Mouse (Mus musculus): ENCODE data around the gene Matk. TPM values are rescaled to one million over a fixed set of nuclear protein-coding genes. Genes with fewer than 3 reads are reported as not detected.

Matk gene
- total RNA-seq, 1 experiment = 0.85 TPM

- TF ChIP-seq ZNF384 (IDR thresholded peaks at IDR 0.05; ENCODE audit: low read depth, low read length) (no peak), ZC3H11A (IDR thresholded peaks at IDR 0.05; ENCODE audit: borderline replicate concordance, low read depth, low read length) (no peak), CHD2 (IDR thresholded peaks at IDR 0.05; ENCODE audit: low read depth, low read length) (no peak), HCFC1 (IDR thresholded peaks at IDR 0.05; ENCODE audit: borderline replicate concordance, insufficient read depth, low read length) (no peak), MAFK (IDR thresholded peaks at IDR 0.05; ENCODE audit: insufficient read depth, low read depth, low read length) (no peak)
- in situ Hi-C loops (cut with MboI; ENCODE audit: low sequenced_read_pairs in 2 of 2, unreplicated experiment in 2 of 2) = no loop called here
- Histone ChIP-seq H3K4me1 (ENCODE audit: control insufficient read depth in 2 of 2, insufficient read depth in 2 of 2, low read length in 2 of 2, poor library complexity in 1 of 2) (peaks cover 0 to 15% of the 10 kb centered on the region in 2 experiments; a peak in 1 of 4 replicates), H3K27ac (ENCODE audit: insufficient read depth, low read depth, low read length, poor library complexity, severe bottlenecking) (no peak overlapping the region), H3K9me3 (ENCODE audit: control insufficient read depth, insufficient read depth, low read depth, low read length) (no peaks in the 10 kb centered on the region), H3K4me3 (ENCODE audit: insufficient read depth in 1 of 2, low read depth in 1 of 2, low read length in 2 of 2, poor library complexity in 1 of 2, severe bottlenecking in 1 of 2) (no peak overlapping the region), H3K36me3 (ENCODE audit: control insufficient read depth, insufficient read depth, low read length, poor library complexity, severe bottlenecking) (peaks cover 44% of the 10 kb centered on the region), H3K9ac (ENCODE audit: insufficient read depth, low read depth, low read length, poor library complexity, severe bottlenecking) (no peak overlapping the region)
- DNase-seq (ENCODE audit: low read depth, low spot score) = no peak
Observed at GRCm38 (mm10) chr10:81306837-81307682, 54.3 kb downstream of the Matk start.

- in situ Hi-C loops (cut with MboI; ENCODE audit: low sequenced_read_pairs in 2 of 2, unreplicated experiment in 2 of 2) = no loop called here
Observed at GRCm38 (mm10) chr10:81309571-81309970, 56.8 kb downstream of the Matk start.

More at GRCm38 (mm10) chr10:81309571-81309970, 56.8 kb downstream of the Matk start:
- no peak for TF ChIP-seq ZC3H11A (IDR thresholded peaks at IDR 0.05; ENCODE audit: borderline replicate concordance, low read depth, low read length)
- no peak for TF ChIP-seq MAFK (IDR thresholded peaks at IDR 0.05; ENCODE audit: insufficient read depth, low read depth, low read length)
- TF ChIP-seq ZNF384 (IDR thresholded peaks at IDR 0.05; ENCODE audit: low read depth, low read length) = no peak
- no peak for TF ChIP-seq HCFC1 (IDR thresholded peaks at IDR 0.05; ENCODE audit: borderline replicate concordance, insufficient read depth, low read length)
- no peak for TF ChIP-seq CHD2 (IDR thresholded peaks at IDR 0.05; ENCODE audit: low read depth, low read length)
- Histone ChIP-seq H3K27ac (ENCODE audit: insufficient read depth, low read depth, low read length, poor library complexity, severe bottlenecking) (no peak overlapping the region), H3K4me3 (ENCODE audit: insufficient read depth in 1 of 2, low read depth in 1 of 2, low read length in 2 of 2, poor library complexity in 1 of 2, severe bottlenecking in 1 of 2) (no peak overlapping the region), H3K9me3 (ENCODE audit: control insufficient read depth, insufficient read depth, low read depth, low read length) (no peaks in the 10 kb centered on the region), H3K4me1 (ENCODE audit: control insufficient read depth in 2 of 2, insufficient read depth in 2 of 2, low read length in 2 of 2, poor library complexity in 1 of 2) (peaks cover 0 to 5% of the 10 kb centered on the region in 2 experiments; a peak in 1 of 4 replicates), H3K36me3 (ENCODE audit: control insufficient read depth, insufficient read depth, low read length, poor library complexity, severe bottlenecking) (peaks cover 61% of the 10 kb centered on the region), H3K9ac (ENCODE audit: insufficient read depth, low read depth, low read length, poor library complexity, severe bottlenecking) (no peak overlapping the region)
- DNase-seq (ENCODE audit: low read depth, low spot score) = no peak

Other genes with a start within 250 kb of the Matk start
- gene Gng7, start 238.0 kb upstream of the Matk start, total RNA-seq (2012; rRNA removed) = 0.79 and 0.94 TPM in 2 replicates
- 1.1 and 1.3 TPM in 2 replicates for gene Diras1, start 227.3 kb upstream of the Matk start, total RNA-seq (2012; rRNA removed)
- 12.6 and 13.1 TPM in 2 replicates for gene Slc39a3, start 215.5 kb upstream of the Matk start, total RNA-seq (2012; rRNA removed)
- gene Sgta, start 192.8 kb upstream of the Matk start, total RNA-seq (2012; rRNA removed) = 113 and 116 TPM in 2 replicates
- 155 and 174 TPM in 2 replicates for gene Thop1, start 182.9 kb upstream of the Matk start, total RNA-seq (2012; rRNA removed)
- 0.94 and 2.2 TPM in 2 replicates for gene Creb3l3, start 154.1 kb upstream of the Matk start, total RNA-seq (2012; rRNA removed)
- gene Map2k2, start 147.0 kb upstream of the Matk start, total RNA-seq (2012; rRNA removed) = 115 and 121 TPM in 2 replicates
- 15.7 and 30.1 TPM in 2 replicates for gene Zbtb7a, start 117.7 kb upstream of the Matk start, total RNA-seq (2012; rRNA removed)
- gene Pias4, start 85.0 kb upstream of the Matk start, total RNA-seq (2012; rRNA removed) = 37.8 and 50.7 TPM in 2 replicates
- 2,093 and 2,486 TPM in 2 replicates for gene Eef2, start 76.3 kb upstream of the Matk start, total RNA-seq (2012; rRNA removed)
- gene Dapk3, start 69.9 kb upstream of the Matk start, total RNA-seq (2012; rRNA removed) = 65.1 and 66.4 TPM in 2 replicates
- 0.54 and 0.79 TPM in 2 replicates for gene 4930442H23Rik, start 69.1 kb upstream of the Matk start, total RNA-seq (2012; rRNA removed)
- gene Nmrk2, start 50.9 kb upstream of the Matk start, total RNA-seq (2012; rRNA removed) = not detected in 2 replicates
- gene Atcay, start 22.1 kb upstream of the Matk start, total RNA-seq (2012; rRNA removed) = 4.1 and 5.5 TPM in 2 replicates
- 0.67 and 4.7 TPM in 2 replicates for gene Zfr2, start 19.8 kb upstream of the Matk start, total RNA-seq (2012; rRNA removed)
- gene Mrpl54, start 14.0 kb downstream of the Matk start, total RNA-seq (2012; rRNA removed) = 114 and 138 TPM in 2 replicates
- gene Apba3, start 14.0 kb downstream of the Matk start, total RNA-seq (2012; rRNA removed) = 72.3 and 90.2 TPM in 2 replicates
- gene Tjp3, start 38.6 kb downstream of the Matk start, total RNA-seq (2012; rRNA removed) = 5.2 and 15.2 TPM in 2 replicates
- 27.3 and 34.6 TPM in 2 replicates for gene Pip5k1c, start 40.0 kb downstream of the Matk start, total RNA-seq (2012; rRNA removed)
- 53.1 and 54.9 TPM in 2 replicates for gene Cactin, start 68.2 kb downstream of the Matk start, total RNA-seq (2012; rRNA removed)
- 2.3 and 4.5 TPM in 2 replicates for gene Tbxa2r, start 75.8 kb downstream of the Matk start, total RNA-seq (2012; rRNA removed)
- gene Gipc3, start 90.3 kb downstream of the Matk start, total RNA-seq (2012; rRNA removed) = 0.09 and 0.16 TPM in 2 replicates
- gene Hmg20b, start 97.5 kb downstream of the Matk start, total RNA-seq (2012; rRNA removed) = 43.5 and 55.9 TPM in 2 replicates
- gene Mfsd12, start 104.6 kb downstream of the Matk start, total RNA-seq (2012; rRNA removed) = 28.7 and 46.1 TPM in 2 replicates
- gene 4930404N11Rik, start 112.9 kb downstream of the Matk start, total RNA-seq (2012; rRNA removed) = 9.4 and 19.1 TPM in 2 replicates
- gene Fzr1, start 125.6 kb downstream of the Matk start, total RNA-seq (2012; rRNA removed) = 63.0 and 94.5 TPM in 2 replicates
- gene Dohh, start 131.5 kb downstream of the Matk start, total RNA-seq (2012; rRNA removed) = 168 and 183 TPM in 2 replicates
- gene Gm48551, start 131.5 kb downstream of the Matk start, total RNA-seq (2012; rRNA removed) = 1.1 and 1.8 TPM in 2 replicates
- gene Gm48552, start 136.1 kb downstream of the Matk start, total RNA-seq (2012; rRNA removed) = 2.5 and 2.7 TPM in 2 replicates
- 1.7 TPM in 2 replicates for gene Smim24, start 140.1 kb downstream of the Matk start, total RNA-seq (2012; rRNA removed)
- gene Nfic, start 202.7 kb downstream of the Matk start, total RNA-seq (2012; rRNA removed) = 4.9 and 6.3 TPM in 2 replicates
- gene Celf5, start 229.8 kb downstream of the Matk start, total RNA-seq (2012; rRNA removed) = 5.0 and 8.2 TPM in 2 replicates
- gene Ncln, start 243.5 kb downstream of the Matk start, total RNA-seq (2012; rRNA removed) = 254 and 393 TPM in 2 replicates
- gene S1pr4, start 247.2 kb downstream of the Matk start, total RNA-seq (2012; rRNA removed) = 0.94 and 1.9 TPM in 2 replicates

Data from ES-E14 (cell line).